Mouse (Mus musculus): ENCODE data around the gene Gprc6a. TPM values are rescaled to one million over a fixed set of nuclear protein-coding genes. Genes with fewer than 3 reads are reported as not detected.

Gene Gprc6a
- under 1 TPM; 0.12 to 0.24 TPM for polyA plus RNA-seq (2017; shearing (Covaris generic))

DNA sequence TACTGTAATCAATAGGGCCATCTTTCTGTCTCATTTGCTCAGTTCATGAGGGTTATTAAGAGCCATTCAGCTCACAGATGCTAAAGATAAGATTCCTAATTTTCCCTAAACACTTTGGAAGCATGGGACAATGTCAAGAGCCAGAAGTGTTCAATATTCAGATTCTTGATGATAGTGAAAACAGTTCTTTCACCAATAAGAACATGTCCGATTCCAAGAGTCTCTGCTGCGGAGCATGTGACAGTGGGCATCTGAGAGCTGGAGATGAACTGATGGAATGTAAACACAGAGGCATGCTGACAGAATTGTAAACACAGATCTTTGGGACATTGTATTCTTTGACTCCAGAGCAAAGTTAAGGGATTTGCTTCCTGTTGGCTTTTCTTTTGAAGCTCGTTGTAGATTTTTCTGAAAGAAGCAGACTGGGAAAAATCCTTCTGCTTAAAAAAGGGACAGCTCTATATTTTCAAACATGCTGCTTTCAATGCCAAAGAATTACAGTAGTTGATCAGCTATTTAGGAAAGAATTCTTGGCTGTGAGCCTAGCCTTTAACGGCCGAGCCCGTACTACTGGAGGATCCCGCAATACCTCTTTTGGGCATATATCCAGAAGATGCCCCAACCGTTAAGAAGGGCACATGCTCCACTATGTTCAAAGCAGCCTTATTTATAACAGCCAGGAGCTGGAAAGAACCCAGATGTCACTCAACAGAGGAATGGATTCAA lies at the start of gene Gprc6a:
TSS of gene Gprc6a (minus strand) at position 51 of the 726 bp plus-strand sequence.

DNA sequence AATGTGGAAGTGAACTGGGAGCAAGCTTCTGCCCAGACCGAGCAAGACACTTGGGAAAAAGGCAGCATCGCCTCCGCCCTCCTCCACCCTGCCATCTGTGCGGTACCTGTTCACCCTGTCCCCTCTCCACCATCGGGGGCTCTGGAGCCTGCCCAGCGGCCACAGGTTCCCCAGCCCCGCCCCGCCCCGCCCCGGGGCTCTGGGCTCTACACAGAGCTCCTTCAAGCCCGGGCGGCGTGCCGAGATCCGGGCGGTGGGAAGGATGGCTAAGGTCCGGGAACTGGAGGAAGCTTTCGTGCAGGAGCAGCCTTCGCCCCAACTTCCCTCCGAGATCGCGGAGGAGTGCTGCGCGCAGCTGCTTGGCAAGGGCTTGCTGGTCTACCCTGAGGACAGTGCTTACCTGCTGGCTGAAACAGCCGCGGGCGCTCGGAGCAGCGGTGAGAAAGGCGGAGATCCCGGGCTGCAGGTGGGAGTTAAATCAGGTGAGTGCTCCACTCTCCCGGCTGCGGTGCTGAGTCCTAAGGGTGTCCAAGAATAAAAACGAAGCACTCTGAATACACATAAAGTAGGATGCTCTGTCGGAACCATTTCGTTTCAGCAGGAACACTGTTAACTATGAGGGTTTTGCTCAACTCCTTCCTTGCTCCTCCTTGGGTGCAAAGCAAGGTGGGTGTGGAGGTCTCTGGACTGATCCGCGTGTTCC lies 46.4 kb upstream of the Gprc6a start, which contains the start of gene Rfx6:
TSS of gene Rfx6 (plus strand) at position 209 of the 703 bp plus-strand sequence.

DNA sequence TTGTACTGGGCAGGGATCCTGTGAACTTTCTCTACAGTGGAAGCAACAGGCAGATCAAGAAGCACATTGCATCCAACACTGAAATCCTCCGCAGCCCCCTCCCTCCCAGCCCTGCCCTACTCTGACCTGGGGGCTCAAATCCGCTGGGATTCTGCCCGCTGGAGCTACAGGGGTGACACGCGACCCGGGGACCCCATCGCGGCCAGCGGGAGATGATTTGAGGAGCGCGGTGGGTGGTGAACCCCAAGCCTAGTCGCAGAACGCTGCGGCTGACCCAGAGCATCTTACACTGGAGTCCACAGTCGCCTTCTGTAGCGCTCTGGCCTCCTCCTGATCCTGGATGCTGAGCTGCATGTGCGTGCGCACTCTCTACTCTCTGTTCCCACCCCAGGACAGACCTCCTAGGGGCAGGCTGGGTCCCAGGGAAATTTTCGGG lies 41.1 kb downstream of the Gprc6a start, which contains the start of gene Fam162b:
TSS of gene Fam162b (minus strand) at position 379 of the 436 bp plus-strand sequence.

Other genes with a start within 250 kb of the Gprc6a start
- gene Gm49339, start 150.8 kb downstream of the Gprc6a start, polyA plus RNA-seq (2017; shearing (Covaris generic)): 1 to 10 TPM; 7.9 to 9.7 TPM
- 10 to 100 TPM; 36.9 to 46.6 TPM for gene Lilr4b, start 150.8 kb downstream of the Gprc6a start, polyA plus RNA-seq (2017; shearing (Covaris generic))
- gene Lilrb4a, start 140.5 kb downstream of the Gprc6a start, polyA plus RNA-seq (2017; shearing (Covaris generic)): 10 to 100 TPM; 63.3 to 96.2 TPM
- under 1 TPM in 1 of 2 experiments, not detected in 1; 0.76 TPM for gene Fam162b, start 40.9 kb downstream of the Gprc6a start, polyA plus RNA-seq (2017; shearing (Covaris generic))
- gene Rfx6, start 46.3 kb upstream of the Gprc6a start, polyA plus RNA-seq (2017; shearing (Covaris generic)): under 1 TPM in 1 of 2 experiments, not detected in 1; 0.24 TPM

Measured in inflammation-experienced regulatory T-cells (primary cell).